Mouse (Mus musculus) limb, embryonic 15.5 days (tissue): ENCODE data around the gene Paip2b. TPM values are rescaled to one million over a fixed set of nuclear protein-coding genes. Genes with fewer than 3 reads are reported as not detected.
A peak's percentile ranks its signal among the peaks of the same experiment; 100 is the strongest.

ENCODE experiments used
- ATAC-seq: fragments of 200-750 bp; cut with Nextera tagmentation; 2 replicates; pipeline ENCODE4 v1.8.0; 2017; ENCODE audit warnings: low read depth, moderate TSS enrichment; ENCODE audit not compliant: insufficient number of reproducible peaks, low FRiP score, low TSS enrichment
- H3K27ac ChIP-seq: fragments of 300-500 bp; sonication (generic); 2 replicates; pipeline ENCODE4 v1.5.1; 2015; ENCODE audit warnings: moderate library complexity, mild to moderate bottlenecking, inconsistent platforms
- H3K27me3 ChIP-seq: fragments of 300-500 bp; sonication (generic); 2 replicates; pipeline ENCODE4 v1.6.1; 2015; ENCODE audit warnings: inconsistent platforms
- H3K36me3 ChIP-seq: fragments of 300-500 bp; sonication (generic); 2 replicates; pipeline ENCODE4 v1.6.1; 2015; ENCODE audit warnings: inconsistent platforms
- H3K4me1 ChIP-seq: fragments of 300-500 bp; sonication (generic); 2 replicates; pipeline ENCODE4 v1.6.1; 2015; ENCODE audit warnings: inconsistent platforms
- H3K4me2 ChIP-seq: fragments of 300-500 bp; sonication (generic); 2 replicates; pipeline ENCODE4 v1.6.1; 2015; ENCODE audit warnings: mild to moderate bottlenecking, inconsistent platforms
- H3K4me3 ChIP-seq: fragments of 300-500 bp; sonication (generic); 2 replicates; pipeline ENCODE4 v1.5.1; 2015; ENCODE audit warnings: mild to moderate bottlenecking, inconsistent platforms
- H3K9ac ChIP-seq: fragments of 300-500 bp; sonication (generic); 2 replicates; pipeline ENCODE4 v1.6.1; 2015; ENCODE audit warnings: inconsistent platforms
- H3K9me3 ChIP-seq: fragments of 300-500 bp; sonication (generic); 2 replicates; pipeline ENCODE4 v1.6.1; 2016; ENCODE audit warnings: inconsistent platforms
- WGBS: fragments of 180-500 bp; shearing (Covaris S2); methylation state at CpG from one replicate; pipeline ENCODE4 v1.1.7; 2015; 5-methylcytosine and 5-hydroxymethylcytosine counted together
- polyA plus RNA-seq: library from polyadenylated mRNA; unstranded; fragments of >200 nt; fragmentation: Nextera tagmentation; extraction: Ambion mirVana; gene quantifications from 2 replicates; pipeline ENCODE4 v1.2.1, GENCODE M21; 2015

The Paip2b gene
- 17.6 and 27.9 TPM in 2 replicates for polyA plus RNA-seq

GRCm38 (mm10) chr6:83831606-83832123, at the start of gene Paip2b:
TSS of gene Paip2b (minus strand) at chr6:83831741.
- H3K36me3 ChIP-seq = peaks cover 7% of the 10 kb centered on the region; the same call in 1 of the 2 replicates
- peaks cover 6% of the 10 kb centered on the region; the same call in 1 of the 2 replicates for H3K4me1 ChIP-seq
- no peaks in the 10 kb centered on the region for H3K9me3 ChIP-seq
- WGBS = under 1% methylated on average over 37 of the region's 37 CpGs
- peak within 1 kb of the TSS; percentile 63 for H3K4me2 ChIP-seq
- H3K27me3 ChIP-seq = no peaks in the 10 kb centered on the region
- peak; percentile 99 for ATAC-seq
- peak within 1 kb of the TSS; percentile 89 for H3K27ac ChIP-seq
- H3K9ac ChIP-seq = peak within 1 kb of the TSS; percentile 70
- peak within 1 kb of the TSS; percentile 82 for H3K4me3 ChIP-seq

- no peaks in the 10 kb centered on the region for H3K4me1 ChIP-seq
- H3K9ac ChIP-seq = no peak overlapping the region
- H3K4me3 ChIP-seq = no peak overlapping the region
- H3K36me3 ChIP-seq = no peaks in the 10 kb centered on the region
- H3K27ac ChIP-seq = no peak overlapping the region
- no peaks in the 10 kb centered on the region for H3K27me3 ChIP-seq
- no peak for ATAC-seq
- H3K4me2 ChIP-seq = no peak overlapping the region
- no peaks in the 10 kb centered on the region for H3K9me3 ChIP-seq
- WGBS = 3% methylated on average over 4 of the region's 4 CpGs
These were observed 48.3 kb upstream of the Paip2b start for GRCm38 (mm10) chr6:83879815-83880214.

GRCm38 (mm10) chr6:83867598-83868585, 36.4 kb upstream of the Paip2b start:
- no peaks in the 10 kb centered on the region; the same call in 1 of the 2 replicates for H3K27me3 ChIP-seq
- H3K36me3 ChIP-seq = no peaks in the 10 kb centered on the region
- no peak overlapping the region for H3K27ac ChIP-seq
- H3K4me1 ChIP-seq = peaks cover 13% of the 10 kb centered on the region
- H3K4me2 ChIP-seq = peak overlapping the region; percentile 100
- peak overlapping the region; percentile 38 for H3K9ac ChIP-seq
- H3K9me3 ChIP-seq = no peaks in the 10 kb centered on the region
- H3K4me3 ChIP-seq = peak overlapping the region; percentile 71
- 6% methylated on average over 19 of the region's 19 CpGs for WGBS
- ATAC-seq = no peak

GRCm38 (mm10) chr6:83866954-83867597, 35.5 kb upstream of the Paip2b start, which contains the start of gene Zfp638:
TSS of gene Zfp638 (plus strand) at chr6:83867109.
- peaks cover 13% of the 10 kb centered on the region for H3K4me1 ChIP-seq
- H3K27ac ChIP-seq = no peak within 1 kb of the TSS
- no peaks in the 10 kb centered on the region for H3K36me3 ChIP-seq
- peak; percentile 95 for ATAC-seq
- H3K9me3 ChIP-seq = no peaks in the 10 kb centered on the region
- WGBS = under 1% methylated on average over 50 of the region's 50 CpGs
- peak within 1 kb of the TSS; percentile 71 for H3K4me3 ChIP-seq
- H3K27me3 ChIP-seq = no peaks in the 10 kb centered on the region; the same call in 1 of the 2 replicates
- H3K9ac ChIP-seq = peak within 1 kb of the TSS; percentile 38
- H3K4me2 ChIP-seq = peak within 1 kb of the TSS; percentile 100

GRCm38 (mm10) chr6:83866423-83866822, 34.9 kb upstream of the Paip2b start:
- H3K27ac ChIP-seq = no peak overlapping the region
- H3K27me3 ChIP-seq = no peaks in the 10 kb centered on the region; the same call in 1 of the 2 replicates
- no peak overlapping the region for H3K9ac ChIP-seq
- H3K36me3 ChIP-seq = no peaks in the 10 kb centered on the region
- no peaks in the 10 kb centered on the region for H3K9me3 ChIP-seq
- 27% methylated on average over 4 of the region's 4 CpGs for WGBS
- peaks cover 13% of the 10 kb centered on the region for H3K4me1 ChIP-seq
- H3K4me2 ChIP-seq = peak overlapping the region; percentile 100
- H3K4me3 ChIP-seq = peak overlapping the region; percentile 71; the same call in 1 of the 2 replicates
- no peak for ATAC-seq

- Histone ChIP-seq H3K4me3 (no peak overlapping the region), H3K27me3 (no peaks in the 10 kb centered on the region), H3K4me1 (peaks cover 13% of the 10 kb centered on the region), H3K9ac (no peak overlapping the region), H3K9me3 (no peaks in the 10 kb centered on the region), H3K27ac (no peak overlapping the region), H3K36me3 (no peaks in the 10 kb centered on the region), H3K4me2 (no peak overlapping the region)
- no peak for ATAC-seq
- 66% methylated on average over 4 of the region's 4 CpGs for WGBS
These were observed 32.0 kb upstream of the Paip2b start for GRCm38 (mm10) chr6:83863538-83863937.

GRCm38 (mm10) chr6:83860033-83860432, 28.5 kb upstream of the Paip2b start:
- no peak for ATAC-seq
- no peak overlapping the region for H3K4me3 ChIP-seq

GRCm38 (mm10) chr6:83857476-83857875, 25.9 kb upstream of the Paip2b start:
- Histone ChIP-seq H3K36me3 (no peaks in the 10 kb centered on the region), H3K27ac (no peak overlapping the region), H3K9me3 (no peaks in the 10 kb centered on the region), H3K4me2 (no peak overlapping the region), H3K9ac (no peak overlapping the region), H3K4me3 (no peak overlapping the region), H3K4me1 (no peaks in the 10 kb centered on the region), H3K27me3 (no peaks in the 10 kb centered on the region)
- 77% methylated on average over 5 of the region's 5 CpGs for WGBS
- ATAC-seq = no peak

More at GRCm38 (mm10) chr6:83860033-83860432, 28.5 kb upstream of the Paip2b start:
- H3K36me3 ChIP-seq = no peaks in the 10 kb centered on the region
- H3K9me3 ChIP-seq = no peaks in the 10 kb centered on the region
- H3K27ac ChIP-seq = no peak overlapping the region
- no peaks in the 10 kb centered on the region for H3K27me3 ChIP-seq
- no peak overlapping the region for H3K9ac ChIP-seq
- H3K4me1 ChIP-seq = no peaks in the 10 kb centered on the region
- no peak overlapping the region for H3K4me2 ChIP-seq
- WGBS = 81% methylated on average over 9 of the region's 9 CpGs

- 81% methylated on average over 2 of the region's 2 CpGs for WGBS
- H3K9me3 ChIP-seq = no peaks in the 10 kb centered on the region
These were observed 17.9 kb upstream of the Paip2b start for GRCm38 (mm10) chr6:83849446-83849845.

GRCm38 (mm10) chr6:83846141-83846540, 14.6 kb upstream of the Paip2b start:
- no peak for ATAC-seq
- H3K9me3 ChIP-seq = no peaks in the 10 kb centered on the region
- 79% methylated on average over 2 of the region's 2 CpGs for WGBS
- no peaks in the 10 kb centered on the region for H3K27me3 ChIP-seq
- H3K4me2 ChIP-seq = no peak overlapping the region
- no peak overlapping the region for H3K27ac ChIP-seq
- H3K4me3 ChIP-seq = no peak overlapping the region
- H3K4me1 ChIP-seq = no peaks in the 10 kb centered on the region
- H3K9ac ChIP-seq = no peak overlapping the region
- H3K36me3 ChIP-seq = no peaks in the 10 kb centered on the region

More at GRCm38 (mm10) chr6:83849446-83849845, 17.9 kb upstream of the Paip2b start:
- Histone ChIP-seq H3K36me3 (no peaks in the 10 kb centered on the region), H3K4me1 (no peaks in the 10 kb centered on the region), H3K27ac (no peak overlapping the region), H3K27me3 (no peaks in the 10 kb centered on the region), H3K4me2 (no peak overlapping the region), H3K9ac (no peak overlapping the region), H3K4me3 (no peak overlapping the region)
- no peak for ATAC-seq

GRCm38 (mm10) chr6:83844913-83845312, 13.4 kb upstream of the Paip2b start:
- 88% methylated on average over 10 of the region's 10 CpGs for WGBS
- no peaks in the 10 kb centered on the region for H3K9me3 ChIP-seq
- H3K27me3 ChIP-seq = no peaks in the 10 kb centered on the region
- H3K9ac ChIP-seq = no peak overlapping the region
- no peak for ATAC-seq
- no peak overlapping the region for H3K4me2 ChIP-seq
- no peak overlapping the region for H3K27ac ChIP-seq
- H3K4me1 ChIP-seq = no peaks in the 10 kb centered on the region
- H3K36me3 ChIP-seq = no peaks in the 10 kb centered on the region
- H3K4me3 ChIP-seq = no peak overlapping the region
